Mouse (Mus musculus) urinary bladder, adult 2 months (tissue): ENCODE results near the gene Zfp770. TPM values are rescaled to one million over a fixed set of nuclear protein-coding genes. Genes with fewer than 3 reads are reported as not detected.

ENCODE experiments used
- DNase-seq: peaks from one replicate; pipeline ENCODE4 v3.0.0; 2022; ENCODE audit warnings: low spot score
- polyA plus RNA-seq: library from polyadenylated mRNA; depleted of rRNA; stranded (reverse); fragments of >200 nt; gene quantifications from 2 replicates; pipeline ENCODE4 v1.2.3, GENCODE M21; 2012; rRNA removed

Gene Zfp770
- polyA plus RNA-seq, 1 experiment, result 6.0 TPM

DNA sequence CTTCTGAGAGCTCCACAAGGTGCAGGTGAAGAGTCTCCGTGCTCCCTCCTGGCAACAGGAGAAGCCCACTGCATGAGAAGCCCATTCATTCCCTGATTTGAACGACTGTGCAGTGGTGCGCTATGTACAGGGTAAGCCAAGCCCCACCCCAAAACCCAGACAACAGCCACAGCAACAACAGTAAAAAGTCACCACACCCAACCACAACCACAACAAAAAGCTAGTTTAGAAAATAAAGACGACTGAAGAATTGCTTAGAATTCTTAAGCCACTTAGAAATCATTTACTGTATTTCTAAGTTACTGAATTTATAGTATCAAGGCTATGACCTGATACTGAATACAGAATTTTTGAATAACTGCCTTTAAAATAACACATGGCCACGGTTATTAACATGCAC is 56.4 kb downstream of the Zfp770 start:
- DNase-seq, result no peak

DNA sequence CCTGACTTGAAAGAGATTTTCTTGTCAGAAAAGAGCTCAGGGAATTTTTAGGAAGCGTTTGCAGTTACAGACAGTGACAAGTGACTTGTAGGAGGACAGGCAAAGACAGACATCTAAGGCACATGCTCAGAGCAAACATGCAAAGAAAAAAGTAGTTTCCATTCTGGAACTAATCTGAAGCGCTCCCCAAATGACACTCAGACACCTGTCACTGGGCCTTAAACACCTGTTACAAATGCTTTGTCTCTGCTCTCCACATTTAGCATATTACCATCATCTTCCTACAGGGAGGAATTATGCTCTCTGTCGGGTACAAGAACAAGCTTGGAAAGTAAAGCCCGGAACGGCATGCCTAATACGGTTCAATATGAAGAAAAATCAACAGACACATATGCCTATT is 57.4 kb downstream of the Zfp770 start:
- DNase-seq, result no peak

Other genes starting within 250 kb of the Zfp770 start
- not detected in 2 replicates for gene Gjd2, start 187.8 kb downstream of the Zfp770 start, polyA plus RNA-seq
- gene Actc1, start 147.9 kb downstream of the Zfp770 start, polyA plus RNA-seq, result 376 and 425 TPM in 2 replicates
- gene Aqr, start 14.4 kb downstream of the Zfp770 start, polyA plus RNA-seq, result 23.6 and 24.6 TPM in 2 replicates